Mouse (Mus musculus) spleen, adult 10 weeks (tissue): ENCODE results near the gene Tmem178b. TPM values are rescaled to one million over a fixed set of nuclear protein-coding genes. Genes with fewer than 3 reads are reported as not detected.

ENCODE experiments used
- polyA plus RNA-seq: library from polyadenylated mRNA; stranded (reverse); fragments of 350-450 nt; fragmentation: Illumina TruSeq; extraction: RNeasy Lipid Tissue Mini Kit (QIAGEN cat#74804); gene quantifications from one replicate; pipeline ENCODE4 v1.2.3, GENCODE M21; 2015; ENCODE audit warnings: low replicate concordance; ENCODE audit not compliant: insufficient read depth

Tmem178b gene
- polyA plus RNA-seq: 0.46 TPM

DNA sequence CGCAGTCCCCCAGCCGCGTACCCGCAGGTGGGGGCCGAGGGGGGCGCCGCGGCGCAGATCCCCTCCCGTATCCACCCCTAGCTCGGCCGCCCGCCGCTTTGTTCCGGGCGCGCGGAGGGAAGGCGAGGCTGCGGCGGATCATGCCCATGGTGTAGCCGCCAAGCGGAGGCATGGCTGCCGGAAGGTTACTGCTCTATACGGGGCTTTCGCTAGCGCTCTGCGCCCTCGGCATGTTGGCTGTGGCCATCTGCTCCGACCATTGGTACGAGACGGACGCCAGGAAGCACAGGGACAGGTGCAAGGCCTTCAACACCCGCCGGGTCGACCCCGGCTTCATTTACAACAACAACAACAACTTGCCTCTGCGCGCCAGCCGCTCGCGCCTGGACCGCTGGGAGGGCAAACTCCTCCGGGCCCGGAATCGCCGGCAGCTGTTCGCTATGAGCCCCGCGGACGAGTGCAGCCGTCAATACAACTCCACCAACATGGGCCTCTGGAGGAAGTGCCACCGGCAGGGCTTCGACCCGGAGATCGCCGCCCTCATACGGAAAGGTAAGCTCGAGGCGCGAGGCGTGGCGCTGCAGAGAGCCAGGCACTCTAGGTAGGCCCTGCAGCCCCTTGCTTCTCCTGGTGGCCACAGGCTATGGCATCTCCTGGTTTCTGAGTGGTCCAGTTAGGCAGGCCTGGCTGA, at the start of gene Tmem178b:
Gene Tmem178b (plus strand): TSS at position 371 of the 691 bp plus-strand sequence.

Other genes starting within 250 kb of the Tmem178b start
- 26.7 TPM for gene Braf, start 147.8 kb upstream of the Tmem178b start, polyA plus RNA-seq
- gene Mrps33, start 62.3 kb upstream of the Tmem178b start, polyA plus RNA-seq: 113 TPM